Mouse (Mus musculus): Measurements from ENCODE around the gene Prkg1. TPM values are rescaled to one million over a fixed set of nuclear protein-coding genes. Genes with fewer than 3 reads are reported as not detected.

Gene Prkg1
- total and polyA plus RNA-seq, 3 experiments, result not detected

- TF ChIP-seq GABPA (IDR thresholded peaks at IDR 0.05; ENCODE audit: low read depth, low read length) (no peak), HCFC1 (IDR thresholded peaks at IDR 0.05; ENCODE audit: low read depth, low read length) (no peak), RCOR1 (IDR thresholded peaks at IDR 0.05; ENCODE audit: low read depth, low read length) (no peak), UBTF (IDR thresholded peaks at IDR 0.05; ENCODE audit: borderline replicate concordance, insufficient read depth, low read depth, low read length) (no peak), SIN3A (IDR thresholded peaks at IDR 0.05; ENCODE audit: low read length) (no peak), GATA1 (IDR thresholded peaks at IDR 0.05; ENCODE audit: low read depth, low read length) (no peak), MXI1 (IDR thresholded peaks at IDR 0.05; ENCODE audit: low read depth, low read length) (no peak), ZNF384 (IDR thresholded peaks at IDR 0.05; ENCODE audit: low read depth, low read length) (no peak), ZC3H11A (IDR thresholded peaks at IDR 0.05; ENCODE audit: low read depth, low read length) (no peak), MAZ (IDR thresholded peaks at IDR 0.05; ENCODE audit: low read depth, low read length) (no peak), TCF12 (IDR thresholded peaks at IDR 0.05; ENCODE audit: low read depth, low read length) (no peak)
- Histone ChIP-seq H3K4me3 (ENCODE audit: control insufficient read depth in 1 of 2, insufficient read depth in 1 of 2, low read depth in 2 of 2, low read length in 2 of 2) (no peak overlapping the region), H3K79me2 (ENCODE audit: control insufficient read depth, insufficient read depth, low read length, poor library complexity) (no peaks in the 10 kb centered on the region), H3K27ac (ENCODE audit: control insufficient read depth, low read depth, low read length) (no peak overlapping the region), H3K4me1 (ENCODE audit: control insufficient read depth in 1 of 2, insufficient read depth in 2 of 2, low read length in 2 of 2) (no peaks in the 10 kb centered on the region), H3K9me3 (replicated peaks; ENCODE audit: insufficient read depth, low read length) (no peaks in the 10 kb centered on the region), H3K9ac (ENCODE audit: control insufficient read depth, low read depth, low read length, poor library complexity, severe bottlenecking) (no peak overlapping the region), H3K27me3 (ENCODE audit: control insufficient read depth in 1 of 2, insufficient read depth in 2 of 2, low read length in 2 of 2) (no peaks in the 10 kb centered on the region), H3K36me3 (ENCODE audit: control insufficient read depth in 1 of 2, insufficient read depth in 2 of 2, low read length in 2 of 2) (no peaks in the 10 kb centered on the region)
- no peak for DNase-seq (ENCODE audit: low read depth, low spot score)
Measured at GRCm38 (mm10) chr19:31262438-31262837, 502.4 kb downstream of the Prkg1 start.

GRCm38 (mm10) chr19:31260494-31260893 is 504.3 kb downstream of the Prkg1 start:
- H3K9ac ChIP-seq (ENCODE audit: control insufficient read depth, low read depth, low read length, poor library complexity, severe bottlenecking), result no peak overlapping the region
- no peak for DNase-seq (ENCODE audit: low read depth, low spot score)
- no peaks in the 10 kb centered on the region for H3K27me3 ChIP-seq (ENCODE audit: control insufficient read depth in 1 of 2, insufficient read depth in 2 of 2, low read length in 2 of 2)
- H3K27ac ChIP-seq (ENCODE audit: control insufficient read depth, low read depth, low read length), result no peak overlapping the region
- H3K4me3 ChIP-seq (ENCODE audit: control insufficient read depth in 1 of 2, insufficient read depth in 1 of 2, low read depth in 2 of 2, low read length in 2 of 2), result no peak overlapping the region
- no peaks in the 10 kb centered on the region for H3K4me1 ChIP-seq (ENCODE audit: control insufficient read depth in 1 of 2, insufficient read depth in 2 of 2, low read length in 2 of 2)
- TF ChIP-seq MAZ (IDR thresholded peaks at IDR 0.05; ENCODE audit: low read depth, low read length) (no peak), POLR2A (IDR thresholded peaks at IDR 0.05; ENCODE audit: control insufficient read depth in 1 of 2, insufficient read depth in 1 of 2, low read depth in 1 of 2, low read length in 2 of 2, poor library complexity in 1 of 2) (no peak), KAT2A (conservative IDR thresholded peaks at IDR 0.05; ENCODE audit: low read depth, low read length) (no peak), SMC3 (IDR thresholded peaks at IDR 0.05; ENCODE audit: low read depth, low read length) (no peak), USF1 (IDR thresholded peaks at IDR 0.05; ENCODE audit: low read depth, low read length) (no peak), RCOR1 (IDR thresholded peaks at IDR 0.05; ENCODE audit: low read depth, low read length) (no peak), NRF1 (IDR thresholded peaks at IDR 0.05; ENCODE audit: insufficient read depth, low read depth, low read length, poor library complexity, severe bottlenecking) (no peak), TAL1 (IDR thresholded peaks at IDR 0.05; ENCODE audit: low read length) (no peak), UBTF (IDR thresholded peaks at IDR 0.05; ENCODE audit: borderline replicate concordance, insufficient read depth, low read depth, low read length) (no peak), MXI1 (IDR thresholded peaks at IDR 0.05; ENCODE audit: low read depth, low read length) (no peak), JUND (IDR thresholded peaks at IDR 0.05; ENCODE audit: low read depth, low read length) (no peak), GABPA (IDR thresholded peaks at IDR 0.05; ENCODE audit: low read depth, low read length) (no peak), ELF1 (IDR thresholded peaks at IDR 0.05; ENCODE audit: low read depth, low read length) (no peak), TCF12 (IDR thresholded peaks at IDR 0.05; ENCODE audit: low read depth, low read length) (no peak), ZMIZ1 (IDR thresholded peaks at IDR 0.05; ENCODE audit: low read depth, low read length) (no peak), MEF2A (IDR thresholded peaks at IDR 0.05; ENCODE audit: extremely low read depth, insufficient replicate concordance, low read depth, low read length, poor library complexity, severe bottlenecking) (no peak), POLR2AphosphoS2 (IDR thresholded peaks at IDR 0.05; ENCODE audit: low read length) (no peak)
- H3K79me2 ChIP-seq (ENCODE audit: control insufficient read depth, insufficient read depth, low read length, poor library complexity), result no peaks in the 10 kb centered on the region
- no peaks in the 10 kb centered on the region for H3K9me3 ChIP-seq (replicated peaks; ENCODE audit: insufficient read depth, low read length)
- H3K36me3 ChIP-seq (ENCODE audit: control insufficient read depth in 1 of 2, insufficient read depth in 2 of 2, low read length in 2 of 2), result no peaks in the 10 kb centered on the region

All from MEL (cell line).